In genomic region chr1:161396351-161396750, GRCm38 (mm10) we compare ENCODE assay signal across 15 mouse cellular contexts. TPM values are rescaled to one million over a fixed set of nuclear protein-coding genes. Genes with fewer than 3 reads are reported as not detected.
DNase-seq lines count a peak whose midpoint lies in the region; ATAC-seq lines count a peak whose summit lies in the region.
"Had no signal": no experiment of that assay in that cellular context is flagged by ENCODE, and none has a peak within 500 bp of the region (broad histone marks: within the 10 kb centered on the region; RNA-seq: fewer than 3 reads in every experiment).

No protein-coding gene starts in this region.

- peak; percentile 52 for ATAC-seq in granulocyte monocyte progenitor cell, adult 5-6 weeks (replicated peaks; ENCODE audit: poor library complexity, severe bottlenecking)
- peak; percentile 46; the same call in 1 of the 2 replicates for ATAC-seq in monocyte, adult 5-6 weeks (replicated peaks; ENCODE audit: insufficient number of reproducible peaks, low FRiP score, low TSS enrichment, poor library complexity, severe bottlenecking)
- ATAC-seq in erythroid progenitor cell, adult 5-6 weeks (replicated peaks; ENCODE audit: low FRiP score, poor library complexity, severe bottlenecking), result no peak
- ATAC-seq: forebrain, embryonic 14.5 days had no signal

- DNase-seq in thymus, postnatal 36 days, result peak; percentile 11 to 17
- DNase-seq in thymus, adult 18-20 months, result no peak
- no peak for DNase-seq in MN1 (ENCODE audit: low spot score)
- DNase-seq in lung, postnatal 10 days, result no peak
- DNase-seq: cerebellum, adult 18-20 months; lung, adult 18-20 months; right cerebral cortex, postnatal 4 days had no signal

RNA-seq across cellular contexts. Expression of gene Tnfsf4, which starts 1.1 kb away (rescaled TPM):
- total RNA-seq in granulocyte monocyte progenitor cell, adult 5-6 weeks (2014; fragmentation: Nextera tagmentation), result not detected in 2 replicates
- not detected in 2 replicates for total RNA-seq in granulocyte monocyte progenitor cell, adult 5-6 weeks (2017)
- total RNA-seq in monocyte, adult 5-6 weeks (2017), result 0.58 to 2.3 TPM (median 1.3 TPM) in 3 replicates
- total RNA-seq in erythroid progenitor cell, adult 5-6 weeks (2015; ENCODE audit: low replicate concordance), result 5.9 TPM in 1 of 2 replicates, not detected in the other
- not detected in 2 replicates for total RNA-seq in erythroid progenitor cell, adult 5-6 weeks (2017; ENCODE audit: low replicate concordance)
- total RNA-seq: adrenal gland, adult 18-20 months; heart, adult 18-20 months; layer of hippocampus, adult 18-20 months; midbrain, postnatal 0 days had no signal

Comparison
In these comparisons a context has a peak if more than half of its experiments do, and no peak if none do; other contexts are left out.
1. DNase-seq: peak in thymus, postnatal 36 days (2 of 2); none in thymus, adult 18-20 months (0 of 2), MN1 (single experiment) and lung, postnatal 10 days (single experiment).